Comparison of ENCODE assay signal across 8 mouse cellular contexts in genomic region chr11:79214015-79214418, GRCm38 (mm10). TPM values are rescaled to one million over a fixed set of nuclear protein-coding genes. Genes with fewer than 3 reads are reported as not detected.
DNase-seq lines count a peak whose midpoint lies in the region; ATAC-seq and TF ChIP-seq lines count a peak whose summit lies in the region.

No protein-coding gene starts in this region.

- peak; percentile 99 for DNase-seq in adrenal gland, adult 18-20 months (ENCODE audit: low spot score in 2 of 2)
- peak; percentile 87 for DNase-seq in embryo, embryonic 11 days
- peak; percentile 94 to 96 for DNase-seq in gastrocnemius, postnatal 4 days (ENCODE audit: low spot score in 2 of 2)
- peak; percentile 83 to 89 for DNase-seq in left cerebral cortex, postnatal 36 days (ENCODE audit: low spot score in 2 of 2)
- DNase-seq in midbrain, embryonic 10.5 days (ENCODE audit: low spot score): peak; percentile 91
- peak; percentile 67 to 76 for DNase-seq in right cerebral cortex, postnatal 36 days (ENCODE audit: low spot score in 2 of 2)
- peak; percentile 86 for DNase-seq in yolk sac, embryonic 10.5 days (ENCODE audit: low spot score)

- H3K27me3 ChIP-seq in intestine, postnatal 0 days (replicated peaks; ENCODE audit: control insufficient read depth, insufficient read depth, low read length): no peaks in the 10 kb centered on the region
- no peaks in the 10 kb centered on the region for H3K27me3 ChIP-seq in midbrain, embryonic 10.5 days (ENCODE audit: low read depth, poor library complexity, severe bottlenecking)

- H3K36me3 ChIP-seq in intestine, postnatal 0 days (ENCODE audit: control insufficient read depth, insufficient read depth): no peaks in the 10 kb centered on the region
- no peaks in the 10 kb centered on the region for H3K36me3 ChIP-seq in midbrain, embryonic 10.5 days

- intact Hi-C loops in left cerebral cortex, postnatal 36 days (cut with DNase I): loop anchor here (1.0 kb wide), 1 partner anchor 184 kb away; no protein-coding TSS in a partner anchor

- H3K4me2 ChIP-seq in intestine, postnatal 0 days (replicated peaks; ENCODE audit: low read depth): no peak overlapping the region

- H3K4me1 ChIP-seq in intestine, postnatal 0 days (replicated peaks; ENCODE audit: control insufficient read depth, insufficient read depth, low read length): no peaks in the 10 kb centered on the region
- H3K4me1 ChIP-seq in midbrain, embryonic 10.5 days: peaks cover 6% of the 10 kb centered on the region

- no peaks in the 10 kb centered on the region for H3K9me3 ChIP-seq in intestine, postnatal 0 days (ENCODE audit: control insufficient read depth)
- H3K9me3 ChIP-seq in midbrain, embryonic 10.5 days (replicated peaks): no peaks in the 10 kb centered on the region

- H3K27ac ChIP-seq in intestine, postnatal 0 days (ENCODE audit: low read depth, low read length): peak overlapping the region; percentile 62; the same call in 1 of the 2 replicates
- H3K27ac ChIP-seq in midbrain, embryonic 10.5 days (replicated peaks): peak overlapping the region; percentile 49; the same call in 1 of the 2 replicates

- TF ChIP-seq CTCF in intestine, postnatal 0 days (IDR thresholded peaks at IDR 0.05; ENCODE audit: low read depth): peak; percentile 100

- WGBS in intestine, postnatal 0 days: 8% methylated on average over 14 of the region's 14 CpGs
- WGBS in midbrain, embryonic 10.5 days: 12% methylated on average over 14 of the region's 14 CpGs

- ATAC-seq in intestine, postnatal 0 days: peak; percentile 87

- no peak overlapping the region for H3K4me3 ChIP-seq in intestine, postnatal 0 days (ENCODE audit: low read depth, low read length)
- no peak overlapping the region for H3K4me3 ChIP-seq in midbrain, embryonic 10.5 days

- H3K9ac ChIP-seq in intestine, postnatal 0 days (ENCODE audit: low read depth, low read length): no peak overlapping the region

RNA-seq across cellular contexts. Expression of gene Wsb1, which starts 40.5 kb away (rescaled TPM):
- 10 to 100 TPM; 34.5 to 46.1 TPM for total RNA-seq in adrenal gland, adult 18-20 months (2021)
- 10 to 100 TPM; 66.9 to 68.6 TPM for total RNA-seq in gastrocnemius, postnatal 4 days (2021)
- polyA plus RNA-seq in intestine, postnatal 0 days (2015; fragmentation: Nextera tagmentation; extraction: Ambion mirVana): 64.7 and 70.5 TPM in 2 replicates
- total RNA-seq in left cerebral cortex, postnatal 36 days (2021): 10 to 100 TPM; 54.0 to 84.7 TPM
- polyA plus RNA-seq in midbrain, embryonic 10.5 days (2016; fragmentation: Nextera tagmentation; extraction: Ambion mirVana): 253 and 339 TPM in 2 replicates
